Mouse (Mus musculus) retina, embryonic 14.5 days (tissue): ENCODE data around the gene Igfbp6.

Source experiments
- DNase-seq: peaks from one replicate; pipeline ENCODE4 v3.0.0-alpha.2; 2015; ENCODE audit warnings: low spot score

Igfbp6 gene

GRCm38 (mm10) chr15:102108651-102109525 is 35.3 kb upstream of the Igfbp6 start:
- peak; percentile 91 for DNase-seq

DNA sequence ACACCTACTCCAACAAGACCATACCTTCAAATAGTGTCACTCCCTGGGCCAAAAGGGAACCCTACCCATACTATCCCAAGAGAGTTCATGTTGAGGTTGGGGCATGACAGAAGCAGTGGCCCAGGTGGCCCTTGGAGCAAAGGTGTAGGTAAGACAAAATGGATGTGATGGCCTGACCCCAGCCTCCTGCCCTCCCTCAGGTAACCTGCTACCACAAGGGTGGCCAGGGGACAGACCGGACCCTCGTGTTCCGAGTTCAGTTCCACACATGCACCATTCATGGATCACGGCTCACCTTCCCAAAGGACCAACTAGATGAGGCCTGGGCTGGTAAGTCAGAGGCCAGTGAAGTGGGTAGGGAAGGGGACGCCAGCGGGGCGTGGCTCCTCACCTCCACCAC is 33.9 kb upstream of the Igfbp6 start:
- no peak for DNase-seq

DNA sequence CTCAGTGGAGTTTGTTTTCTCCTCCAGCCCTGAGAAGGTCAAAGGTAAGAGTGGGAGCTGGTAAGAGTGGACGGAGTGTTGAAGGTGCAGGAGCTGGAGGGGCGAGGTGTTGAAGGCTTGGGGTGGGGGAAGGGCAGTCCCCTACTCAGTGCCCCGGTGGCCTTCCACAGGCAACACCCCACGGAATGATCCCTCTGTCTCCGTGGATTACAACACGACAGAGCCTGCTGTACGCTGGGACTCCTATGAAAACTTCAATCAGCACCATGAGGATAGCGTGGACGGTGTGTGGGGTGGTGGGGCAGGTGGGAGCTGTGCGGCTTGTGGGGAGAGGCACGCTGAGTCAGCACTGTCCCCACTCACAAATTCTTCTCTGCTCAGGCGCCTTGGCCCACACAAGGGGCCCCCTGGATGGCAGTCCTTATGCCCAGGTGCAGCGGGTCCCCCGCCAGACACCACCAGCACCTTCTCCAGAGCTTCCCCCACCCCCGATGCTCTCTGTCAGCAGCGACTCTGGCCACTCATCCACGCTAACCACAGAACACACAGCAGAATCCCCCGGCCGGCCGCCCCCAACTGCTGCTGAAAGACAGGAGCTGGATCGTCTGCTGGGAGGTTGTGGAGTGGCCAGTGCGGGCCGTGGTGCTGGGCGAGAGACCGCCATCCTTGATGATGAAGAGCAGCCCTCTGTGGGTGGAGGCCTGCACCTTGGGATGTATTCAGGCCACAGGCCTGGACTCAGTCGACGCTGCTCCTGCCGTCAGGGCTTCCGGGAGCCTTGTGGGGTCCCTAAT is 33.3 kb upstream of the Igfbp6 start:
- DNase-seq, result no peak

DNA sequence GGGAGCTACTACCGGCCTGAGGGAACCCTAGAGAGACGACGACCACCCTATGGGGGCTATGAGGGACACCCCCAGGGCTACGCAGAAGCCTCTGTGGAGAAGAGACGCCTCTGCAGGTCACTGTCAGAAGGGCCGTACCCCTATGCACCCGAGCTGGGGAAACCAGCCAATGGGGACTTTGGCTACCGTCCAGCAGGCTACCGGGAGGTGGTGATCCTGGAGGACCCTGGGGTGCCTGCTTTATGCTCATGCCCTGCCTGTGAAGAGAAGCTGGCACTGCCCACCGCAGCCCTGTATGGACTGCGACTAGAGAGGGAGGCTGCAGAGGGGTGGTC is 32.7 kb upstream of the Igfbp6 start:
- no peak for DNase-seq

DNA sequence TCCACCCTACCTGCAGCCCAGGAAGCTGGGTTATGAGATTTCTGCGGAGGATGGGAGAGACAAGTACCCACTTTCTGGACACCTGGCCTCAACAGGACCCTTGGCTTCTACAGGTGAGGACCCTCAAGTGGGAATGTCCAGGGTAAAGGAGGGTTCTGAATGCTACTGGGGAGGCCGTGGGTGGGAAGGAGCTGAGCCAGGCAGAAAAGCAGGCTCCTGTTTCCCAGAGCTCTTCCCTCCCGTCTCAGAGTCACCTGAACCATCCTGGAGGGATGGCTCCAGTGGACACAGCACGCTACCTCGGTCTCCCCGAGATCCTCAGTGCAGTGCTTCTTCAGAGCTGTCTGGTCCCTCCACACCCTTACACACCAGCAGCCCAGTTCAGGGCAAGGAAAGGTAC is 32.0 kb upstream of the Igfbp6 start:
- no peak for DNase-seq

DNA sequence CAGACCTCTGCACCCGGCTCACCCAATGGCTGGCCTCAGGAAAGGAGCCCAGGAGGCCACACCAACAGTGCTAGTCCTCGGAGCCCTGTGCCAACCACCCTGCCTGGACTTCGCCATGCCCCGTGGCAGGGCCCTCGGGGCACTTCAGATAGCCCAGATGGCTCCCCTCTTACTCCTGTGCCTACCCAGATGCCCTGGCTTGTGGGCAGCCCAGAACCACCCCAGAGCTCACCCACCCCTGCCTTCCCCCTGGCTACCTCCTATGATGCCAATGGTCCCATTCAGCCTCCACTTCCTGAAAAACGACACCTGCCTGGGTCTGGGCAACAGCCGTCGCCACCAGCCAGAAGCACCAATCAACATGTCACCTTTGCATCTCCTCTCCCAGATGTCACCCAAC is 31.3 kb upstream of the Igfbp6 start:
- no peak for DNase-seq

GRCm38 (mm10) chr15:102113674-102114073 is 30.5 kb upstream of the Igfbp6 start:
- no peak for DNase-seq

- no peak for DNase-seq
Observed at GRCm38 (mm10) chr15:102114651-102115260, 29.4 kb upstream of the Igfbp6 start.

GRCm38 (mm10) chr15:102115731-102116231 is 28.4 kb upstream of the Igfbp6 start:
- DNase-seq, result no peak

DNA sequence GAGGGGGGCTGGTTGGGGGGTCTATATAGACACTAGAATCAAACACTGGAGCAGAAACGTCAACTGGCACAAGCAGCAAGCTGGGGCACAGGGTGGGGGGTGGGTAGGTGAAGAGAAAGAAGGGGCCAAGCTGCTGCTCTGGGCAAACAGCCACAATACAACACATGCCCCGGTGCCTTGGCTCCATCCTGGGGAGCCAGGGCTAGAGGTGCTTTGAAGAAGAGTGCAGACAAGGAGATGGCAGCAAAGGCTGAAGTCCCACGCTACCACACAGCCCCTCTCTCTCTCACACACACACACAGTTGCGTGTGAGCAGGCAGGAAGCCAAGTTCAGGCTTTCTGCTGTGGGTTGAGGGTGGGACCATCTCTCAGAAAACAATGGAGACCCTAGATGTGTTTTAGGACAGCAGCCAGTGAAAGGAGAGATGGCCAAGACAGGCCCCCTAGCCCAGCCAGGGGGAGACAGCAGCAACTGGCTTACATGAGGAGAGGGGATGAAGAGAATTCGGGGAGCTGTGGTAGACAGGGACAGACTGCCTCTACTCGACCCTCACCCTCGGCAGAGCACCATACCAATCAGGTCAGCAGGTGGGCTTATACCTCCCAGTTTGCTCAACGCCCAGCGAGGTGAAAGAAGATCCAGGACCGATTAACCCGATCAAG is 27.3 kb upstream of the Igfbp6 start:
- DNase-seq, result no peak

GRCm38 (mm10) chr15:102117461-102118443 is 26.4 kb upstream of the Igfbp6 start:
- DNase-seq, result no peak

GRCm38 (mm10) chr15:102118591-102118990 is 25.6 kb upstream of the Igfbp6 start:
- no peak for DNase-seq

- DNase-seq, result no peak
Observed at GRCm38 (mm10) chr15:102119121-102119830, 24.9 kb upstream of the Igfbp6 start.

DNA sequence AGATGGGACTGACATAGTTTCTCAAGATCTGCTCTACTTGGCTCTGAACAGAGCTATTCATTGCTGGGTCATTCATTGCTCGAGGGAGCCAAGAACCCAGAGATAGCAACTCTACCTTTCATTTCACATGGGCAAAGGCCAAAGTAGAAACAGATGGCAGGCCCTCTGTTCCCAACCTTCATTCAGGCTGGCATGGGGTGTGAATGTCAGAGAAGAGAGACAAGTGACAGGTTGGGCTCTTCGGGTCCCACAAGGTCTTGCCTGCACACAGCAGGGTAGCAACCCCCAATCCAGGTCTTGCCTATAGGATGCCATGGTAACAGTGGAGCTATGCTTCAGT is 24.4 kb upstream of the Igfbp6 start:
- no peak for DNase-seq

DNA sequence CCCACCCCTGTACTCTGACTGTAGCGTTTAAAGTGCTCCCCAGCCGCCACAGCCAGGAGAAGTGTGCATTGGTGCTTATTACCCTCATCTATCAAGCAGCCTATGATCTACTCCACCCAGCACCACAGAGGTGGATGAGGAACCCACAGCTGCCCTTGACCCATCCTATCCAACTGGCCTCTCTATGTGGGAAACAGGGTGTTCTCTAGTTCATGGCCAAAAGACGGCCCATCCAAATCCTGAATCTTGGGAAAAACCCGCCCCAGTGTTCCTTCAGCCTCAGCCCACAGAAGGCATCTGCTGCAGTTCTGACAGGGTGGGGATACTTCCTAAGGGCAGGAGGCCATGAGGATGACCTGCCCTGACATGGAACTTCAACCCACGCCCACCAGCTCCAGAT is 23.6 kb upstream of the Igfbp6 start:
- DNase-seq, result no peak

- no peak for DNase-seq
Observed at GRCm38 (mm10) chr15:102126303-102126702, 17.9 kb upstream of the Igfbp6 start.

- no peak for DNase-seq
Observed at GRCm38 (mm10) chr15:102133314-102133713, 10.8 kb upstream of the Igfbp6 start.

GRCm38 (mm10) chr15:102134709-102135108 is 9.5 kb upstream of the Igfbp6 start:
- DNase-seq, result no peak

DNA sequence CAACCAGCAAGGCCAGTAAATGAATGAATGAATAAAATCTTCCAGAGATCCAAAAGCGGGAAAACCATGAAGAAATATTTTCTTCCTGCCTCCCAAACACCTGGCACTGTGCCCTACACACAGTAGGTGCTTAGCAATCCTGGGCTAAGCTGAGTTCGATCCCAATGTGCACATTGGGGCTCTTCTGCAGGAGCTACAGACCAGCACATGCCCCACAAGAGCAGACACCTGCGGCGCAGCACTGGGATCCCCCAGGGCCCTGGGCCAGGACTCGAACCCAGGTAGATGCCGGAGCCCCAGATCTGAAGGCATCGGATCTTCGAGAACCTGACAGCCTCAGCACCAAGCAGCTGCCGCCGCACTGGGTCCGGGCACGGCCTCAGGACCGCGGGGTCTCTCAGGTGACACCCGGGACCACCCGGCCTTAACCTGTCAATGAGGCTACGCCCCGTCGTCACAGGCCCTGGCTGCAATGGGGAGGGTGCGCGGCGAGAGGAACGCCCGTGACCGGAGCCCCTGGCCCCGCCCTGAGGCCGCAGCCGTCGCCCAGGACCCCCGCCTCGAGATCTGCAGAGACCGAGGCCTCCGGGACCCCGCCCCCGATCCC is 8.5 kb upstream of the Igfbp6 start:
- DNase-seq, result no peak
